Mouse (Mus musculus): ENCODE measurements around the gene Gstm2.

GRCm38 (mm10) chr3:107935268-107935667, 51.0 kb downstream of the Gstm2 start:
- no peak for TF ChIP-seq MAZ (IDR thresholded peaks at IDR 0.05; ENCODE audit: low read depth, low read length)
- TF ChIP-seq POLR2A (IDR thresholded peaks at IDR 0.05; ENCODE audit: low read depth, low read length) = no peak
- TF ChIP-seq ZNF384 (IDR thresholded peaks at IDR 0.05; ENCODE audit: low read depth, low read length) = no peak
- TF ChIP-seq CTCF (conservative IDR thresholded peaks at IDR 0.05 in 1 of 2, IDR thresholded peaks at IDR 0.05 in 1 of 2; ENCODE audit: low read depth in 2 of 2, low read length in 2 of 2) = no peak
- TF ChIP-seq MXI1 (IDR thresholded peaks at IDR 0.05; ENCODE audit: low read depth, low read length) = no peak
- TF ChIP-seq MEF2A (IDR thresholded peaks at IDR 0.05; ENCODE audit: borderline replicate concordance, low read depth, low read length) = no peak
- no peak for TF ChIP-seq BHLHE40 (IDR thresholded peaks at IDR 0.05; ENCODE audit: low read depth, low read length)
- no peak for TF ChIP-seq ZC3H11A (IDR thresholded peaks at IDR 0.05; ENCODE audit: low read depth, low read length)
- no peak for TF ChIP-seq NELFE (IDR thresholded peaks at IDR 0.05; ENCODE audit: low read depth, low read length)
